Mouse (Mus musculus): Measurements from ENCODE around the gene Kcnma1. TPM values are rescaled to one million over a fixed set of nuclear protein-coding genes. Genes with fewer than 3 reads are reported as not detected.

The Kcnma1 gene
- polyA plus RNA-seq, 1 experiment from 2014 or later: 0.62 TPM

GRCm38 (mm10) chr14:23817585-23817984, 196.7 kb downstream of the Kcnma1 start:
- H3K9ac ChIP-seq (replicated peaks; ENCODE audit: low read depth): no peak overlapping the region
- no peaks in the 10 kb centered on the region for H3K4me1 ChIP-seq (ENCODE audit: insufficient read depth, low read depth, low read length)
- no peak overlapping the region for H3K4me2 ChIP-seq (replicated peaks; ENCODE audit: low read depth, low read length)
- DNase-seq (ENCODE audit: low spot score) (no peak), ATAC-seq (no peak)
- H3K27ac ChIP-seq (ENCODE audit: low read length): no peak overlapping the region
- TF ChIP-seq EP300 (IDR thresholded peaks at IDR 0.05): no peak
- TF ChIP-seq CTCF (IDR thresholded peaks at IDR 0.05): no peak
- no peak overlapping the region for H3K4me3 ChIP-seq (ENCODE audit: low read depth, low read length)
- no peaks in the 10 kb centered on the region for H3K36me3 ChIP-seq (ENCODE audit: insufficient read depth, low read length)
- H3K9me3 ChIP-seq (ENCODE audit: low read length): no peaks in the 10 kb centered on the region
- H3K27me3 ChIP-seq (replicated peaks; ENCODE audit: insufficient read depth, low read length): no peaks in the 10 kb centered on the region
- WGBS: 81% methylated on average over 3 of the region's 3 CpGs

- no peaks in the 10 kb centered on the region for H3K27me3 ChIP-seq (replicated peaks; ENCODE audit: insufficient read depth, low read length)
- no peak overlapping the region for H3K9ac ChIP-seq (replicated peaks; ENCODE audit: low read depth)
- H3K9me3 ChIP-seq (ENCODE audit: low read length): no peaks in the 10 kb centered on the region
- no peak for TF ChIP-seq EP300 (IDR thresholded peaks at IDR 0.05)
- TF ChIP-seq CTCF (IDR thresholded peaks at IDR 0.05): no peak
- 52% methylated on average over 1 of the region's 1 CpGs for WGBS
- no peak for DNase-seq (ENCODE audit: low spot score)
- no peak overlapping the region for H3K4me2 ChIP-seq (replicated peaks; ENCODE audit: low read depth, low read length)
- no peaks in the 10 kb centered on the region for H3K4me1 ChIP-seq (ENCODE audit: insufficient read depth, low read depth, low read length)
- ATAC-seq: no peak
- H3K36me3 ChIP-seq (ENCODE audit: insufficient read depth, low read length): no peaks in the 10 kb centered on the region
- H3K4me3 ChIP-seq (ENCODE audit: low read depth, low read length): no peak overlapping the region
- H3K27ac ChIP-seq (ENCODE audit: low read length): no peak overlapping the region
Observed at GRCm38 (mm10) chr14:23810081-23810480, 204.2 kb downstream of the Kcnma1 start.

- H3K27ac ChIP-seq (ENCODE audit: low read length): no peak overlapping the region
- H3K36me3 ChIP-seq (ENCODE audit: insufficient read depth, low read length): no peaks in the 10 kb centered on the region
- no peak overlapping the region for H3K4me3 ChIP-seq (ENCODE audit: low read depth, low read length)
- no peaks in the 10 kb centered on the region for H3K4me1 ChIP-seq (ENCODE audit: insufficient read depth, low read depth, low read length)
- H3K9ac ChIP-seq (replicated peaks; ENCODE audit: low read depth): no peak overlapping the region
- DNase-seq (ENCODE audit: low spot score) (no peak), ATAC-seq (no peak)
- WGBS: 18% methylated on average over 1 of the region's 1 CpGs
- no peaks in the 10 kb centered on the region for H3K27me3 ChIP-seq (replicated peaks; ENCODE audit: insufficient read depth, low read length)
- H3K9me3 ChIP-seq (ENCODE audit: low read length): no peaks in the 10 kb centered on the region
- TF ChIP-seq CTCF (IDR thresholded peaks at IDR 0.05): no peak
- no peak for TF ChIP-seq EP300 (IDR thresholded peaks at IDR 0.05)
- H3K4me2 ChIP-seq (replicated peaks; ENCODE audit: low read depth, low read length): no peak overlapping the region
Observed at GRCm38 (mm10) chr14:23809124-23809523, 205.2 kb downstream of the Kcnma1 start.

- no peak for TF ChIP-seq EP300 (IDR thresholded peaks at IDR 0.05)
- TF ChIP-seq CTCF (IDR thresholded peaks at IDR 0.05): no peak
- Histone ChIP-seq H3K4me1 (ENCODE audit: insufficient read depth, low read depth, low read length) (no peaks in the 10 kb centered on the region), H3K9ac (replicated peaks; ENCODE audit: low read depth) (no peak overlapping the region), H3K27me3 (replicated peaks; ENCODE audit: insufficient read depth, low read length) (no peaks in the 10 kb centered on the region), H3K4me2 (replicated peaks; ENCODE audit: low read depth, low read length) (no peak overlapping the region), H3K36me3 (ENCODE audit: insufficient read depth, low read length) (no peaks in the 10 kb centered on the region), H3K4me3 (ENCODE audit: low read depth, low read length) (no peak overlapping the region), H3K27ac (ENCODE audit: low read length) (no peak overlapping the region), H3K9me3 (ENCODE audit: low read length) (no peaks in the 10 kb centered on the region)
- DNase-seq (ENCODE audit: low spot score): no peak
- WGBS: 38% methylated on average over 2 of the region's 2 CpGs
- ATAC-seq: no peak
Observed at GRCm38 (mm10) chr14:23806378-23806777, 207.9 kb downstream of the Kcnma1 start.

GRCm38 (mm10) chr14:23796878-23797277, 217.4 kb downstream of the Kcnma1 start:
- H3K4me2 ChIP-seq (replicated peaks; ENCODE audit: low read depth, low read length): no peak overlapping the region
- no peaks in the 10 kb centered on the region for H3K4me1 ChIP-seq (ENCODE audit: insufficient read depth, low read depth, low read length)
- ATAC-seq (no peak), DNase-seq (ENCODE audit: low spot score) (no peak)
- TF ChIP-seq CTCF (IDR thresholded peaks at IDR 0.05) (no peak), EP300 (IDR thresholded peaks at IDR 0.05) (no peak)
- H3K27ac ChIP-seq (ENCODE audit: low read length): no peak overlapping the region
- H3K36me3 ChIP-seq (ENCODE audit: insufficient read depth, low read length): no peaks in the 10 kb centered on the region
- no peak overlapping the region for H3K4me3 ChIP-seq (ENCODE audit: low read depth, low read length)
- H3K27me3 ChIP-seq (replicated peaks; ENCODE audit: insufficient read depth, low read length): no peaks in the 10 kb centered on the region
- 85% methylated on average over 7 of the region's 7 CpGs for WGBS
- no peak overlapping the region for H3K9ac ChIP-seq (replicated peaks; ENCODE audit: low read depth)
- H3K9me3 ChIP-seq (ENCODE audit: low read length): no peaks in the 10 kb centered on the region

GRCm38 (mm10) chr14:23792674-23793073, 221.6 kb downstream of the Kcnma1 start:
- H3K36me3 ChIP-seq (ENCODE audit: insufficient read depth, low read length): no peaks in the 10 kb centered on the region
- H3K9me3 ChIP-seq (ENCODE audit: low read length): no peaks in the 10 kb centered on the region
- TF ChIP-seq CTCF (IDR thresholded peaks at IDR 0.05) (no peak), EP300 (IDR thresholded peaks at IDR 0.05) (no peak)
- H3K4me3 ChIP-seq (ENCODE audit: low read depth, low read length): no peak overlapping the region
- H3K27ac ChIP-seq (ENCODE audit: low read length): no peak overlapping the region
- DNase-seq (ENCODE audit: low spot score) (no peak), ATAC-seq (no peak)
- H3K27me3 ChIP-seq (replicated peaks; ENCODE audit: insufficient read depth, low read length): no peaks in the 10 kb centered on the region
- no peaks in the 10 kb centered on the region for H3K4me1 ChIP-seq (ENCODE audit: insufficient read depth, low read depth, low read length)
- H3K4me2 ChIP-seq (replicated peaks; ENCODE audit: low read depth, low read length): no peak overlapping the region
- H3K9ac ChIP-seq (replicated peaks; ENCODE audit: low read depth): no peak overlapping the region
- 30% methylated on average over 3 of the region's 3 CpGs for WGBS

GRCm38 (mm10) chr14:23792076-23792475, 222.2 kb downstream of the Kcnma1 start:
- no peak for TF ChIP-seq CTCF (IDR thresholded peaks at IDR 0.05)
- TF ChIP-seq EP300 (IDR thresholded peaks at IDR 0.05): no peak
- H3K4me2 ChIP-seq (replicated peaks; ENCODE audit: low read depth, low read length): no peak overlapping the region
- H3K9ac ChIP-seq (replicated peaks; ENCODE audit: low read depth): no peak overlapping the region
- H3K27me3 ChIP-seq (replicated peaks; ENCODE audit: insufficient read depth, low read length): no peaks in the 10 kb centered on the region
- H3K4me3 ChIP-seq (ENCODE audit: low read depth, low read length): no peak overlapping the region
- no peak for ATAC-seq
- no peaks in the 10 kb centered on the region for H3K9me3 ChIP-seq (ENCODE audit: low read length)
- no peak overlapping the region for H3K27ac ChIP-seq (ENCODE audit: low read length)
- WGBS: 33% methylated on average over 3 of the region's 3 CpGs
- no peaks in the 10 kb centered on the region for H3K4me1 ChIP-seq (ENCODE audit: insufficient read depth, low read depth, low read length)
- H3K36me3 ChIP-seq (ENCODE audit: insufficient read depth, low read length): no peaks in the 10 kb centered on the region
- no peak for DNase-seq (ENCODE audit: low spot score)

Measured in lung, postnatal 0 days (tissue).